Mouse (Mus musculus) midbrain, embryonic 15.5 days (tissue): ENCODE results near the gene Marcks. TPM values are rescaled to one million over a fixed set of nuclear protein-coding genes. Genes with fewer than 3 reads are reported as not detected.
"Not testable (repeated sequence)": the region's sequence is repeated elsewhere in the genome, so short reads cannot be mapped to it uniquely, and the experiment has no call there.

Experiments used
- ATAC-seq: fragments of 200-750 bp; cut with Nextera tagmentation; replicated peaks from 2 replicates; pipeline ENCODE4 v1.8.0; 2017; ENCODE audit warnings: moderate TSS enrichment
- H3K27ac ChIP-seq: fragments of 300-500 bp; sonication (generic); 2 replicates; pipeline ENCODE4 v1.5.1; 2015; ENCODE audit warnings: mild to moderate bottlenecking, inconsistent platforms
- H3K27me3 ChIP-seq: fragments of 300-500 bp; sonication (generic); replicated peaks from 2 replicates; pipeline ENCODE4 v1.6.1; 2015; ENCODE audit warnings: inconsistent platforms
- H3K36me3 ChIP-seq: fragments of 300-500 bp; sonication (generic); replicated peaks from 2 replicates; pipeline ENCODE4 v1.6.1; 2015; ENCODE audit warnings: inconsistent platforms
- H3K4me1 ChIP-seq: fragments of 300-500 bp; sonication (generic); 2 replicates; pipeline ENCODE4 v1.6.1; 2015; ENCODE audit warnings: inconsistent platforms
- H3K4me2 ChIP-seq: fragments of 300-500 bp; sonication (generic); 2 replicates; pipeline ENCODE4 v1.6.1; 2015; ENCODE audit warnings: inconsistent platforms, mild to moderate bottlenecking, moderate library complexity
- H3K4me3 ChIP-seq: fragments of 300-500 bp; sonication (generic); 2 replicates; pipeline ENCODE4 v1.5.1; 2015; ENCODE audit warnings: mild to moderate bottlenecking, inconsistent platforms
- H3K9ac ChIP-seq: fragments of 300-500 bp; sonication (generic); 2 replicates; pipeline ENCODE4 v1.6.1; 2015; ENCODE audit warnings: mild to moderate bottlenecking, inconsistent platforms
- H3K9me3 ChIP-seq: fragments of 300-500 bp; sonication (generic); 2 replicates; pipeline ENCODE4 v1.6.1; 2016; ENCODE audit warnings: inconsistent platforms
- WGBS: fragments of 180-500 bp; shearing (Covaris S2); methylation state at CpG from one replicate; pipeline ENCODE4 v1.1.7; 2015; ENCODE audit warnings: mixed read lengths; 5-methylcytosine and 5-hydroxymethylcytosine counted together
- polyA plus RNA-seq: library from polyadenylated mRNA; unstranded; fragments of >200 nt; fragmentation: Nextera tagmentation; extraction: Ambion mirVana; gene quantifications from 2 replicates; pipeline ENCODE4 v1.2.1, GENCODE M21; 2015

The Marcks gene
- polyA plus RNA-seq, 1 experiment from 2014 or later: 208 TPM

DNA sequence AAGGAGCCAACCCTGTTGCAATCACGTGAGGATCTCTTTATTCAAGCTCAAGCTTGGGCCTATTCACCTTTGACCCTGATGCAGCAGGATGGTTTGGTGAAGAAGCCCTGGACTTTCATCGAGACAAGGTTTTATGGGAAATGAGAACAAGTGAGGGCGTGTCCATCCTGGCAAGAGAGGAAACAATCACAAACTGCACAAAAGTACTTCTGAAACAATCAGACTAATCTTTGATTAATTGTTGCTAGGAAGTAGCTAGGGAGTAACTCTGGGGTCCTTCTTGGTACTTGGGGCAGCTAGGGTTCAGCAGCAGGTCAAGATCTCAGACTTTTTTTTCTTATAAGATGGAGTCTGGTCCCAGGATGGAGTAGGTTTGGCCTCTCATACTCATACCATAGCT, 48.3 kb downstream of the Marcks start:
- Histone ChIP-seq H3K4me1 (no peaks in the 10 kb centered on the region), H3K27me3 (no peaks in the 10 kb centered on the region), H3K4me3 (no peak overlapping the region), H3K36me3 (no peaks in the 10 kb centered on the region), H3K4me2 (no peak overlapping the region), H3K27ac (no peak overlapping the region), H3K9ac (no peak overlapping the region), H3K9me3 (no peaks in the 10 kb centered on the region)
- WGBS: 80% methylated on average over 3 of the region's 3 CpGs
- no peak for ATAC-seq

GRCm38 (mm10) chr10:37084071-37084470, 54.6 kb downstream of the Marcks start:
- not testable (repeated sequence) for ATAC-seq, H3K4me1 ChIP-seq, H3K9me3 ChIP-seq, H3K36me3 ChIP-seq, H3K4me2 ChIP-seq, H3K27ac ChIP-seq, H3K27me3 ChIP-seq, H3K9ac ChIP-seq, H3K4me3 ChIP-seq
- 89% methylated on average over 2 of the region's 2 CpGs for WGBS

Other genes starting within 250 kb of the Marcks start
- gene Hdac2, start 164.4 kb downstream of the Marcks start, polyA plus RNA-seq: 330 and 345 TPM in 2 replicates